Mouse (Mus musculus) CH12.LX (cell line): ENCODE measurements around the gene Acrbp.

Source experiments
- BHLHE40 ChIP-seq: IDR thresholded peaks from 2 replicates; pipeline ENCODE4 v1.6.1; 2011; ENCODE audit warnings: mild to moderate bottlenecking, low read depth, low read length, improper control_type of control experiment
- CHD2 ChIP-seq: IDR thresholded peaks from 2 replicates; pipeline ENCODE4 v1.6.1; 2011; ENCODE audit warnings: low read length, improper control_type of control experiment
- CTCF ChIP-seq, 2 experiments: IDR thresholded peaks in 1 of 2; conservative IDR thresholded peaks in 1 of 2; 2 replicates each; pipeline ENCODE4 v1.5.1; 2011 to 2012; ENCODE audit warnings: low read depth in 2 of 2, low read length in 2 of 2, improper control_type of control experiment in 1 of 2, inconsistent platforms in 1 of 2, mild to moderate bottlenecking in 1 of 2, moderate library complexity in 1 of 2
- E2F4 ChIP-seq: IDR thresholded peaks from 2 replicates; pipeline ENCODE4 v1.6.1; 2011; ENCODE audit warnings: low read depth, low read length, improper control_type of control experiment; ENCODE audit not compliant: insufficient replicate concordance
- GABPA ChIP-seq: IDR thresholded peaks from 2 replicates; pipeline ENCODE4 v1.6.1; 2012; ENCODE audit warnings: low read depth, low read length, improper control_type of control experiment, inconsistent platforms; ENCODE audit not compliant: insufficient replicate concordance
- MAX ChIP-seq: IDR thresholded peaks from 2 replicates; pipeline ENCODE4 v1.6.1; 2011; ENCODE audit warnings: low read length, improper control_type of control experiment
- MYC ChIP-seq: IDR thresholded peaks from 2 replicates; pipeline ENCODE4 v1.6.1; 2011; ENCODE audit warnings: low read depth, mild to moderate bottlenecking, improper control_type of control experiment, low read length
- POLR2A ChIP-seq: IDR thresholded peaks from 2 replicates; pipeline ENCODE4 v1.6.1; 2011; ENCODE audit warnings: low read depth, mild to moderate bottlenecking, improper control_type of control experiment, low read length
- TBP ChIP-seq: conservative IDR thresholded peaks from 2 replicates; pipeline ENCODE4 v1.6.1; 2011; ENCODE audit warnings: low read depth, low read length, improper control_type of control experiment

- TF ChIP-seq BHLHE40 (no peak), TBP (no peak), MYC (no peak), POLR2A (no peak), MAX (no peak), CHD2 (no peak), GABPA (no peak), CTCF (conservative IDR thresholded peaks at IDR 0.05 in 1 of 2, IDR thresholded peaks at IDR 0.05 in 1 of 2; ENCODE audit: low read depth in 2 of 2, low read length in 2 of 2) (no peak), E2F4 (no peak)
Observed at GRCm38 (mm10) chr6:125063906-125064305, 14.4 kb downstream of the Acrbp start.
